Mouse (Mus musculus): ENCODE results near the gene Gm5157. TPM values are rescaled to one million over a fixed set of nuclear protein-coding genes. Genes with fewer than 3 reads are reported as not detected.

The Gm5157 gene
- polyA plus RNA-seq (2017; shearing (Covaris generic)): not detected

DNA sequence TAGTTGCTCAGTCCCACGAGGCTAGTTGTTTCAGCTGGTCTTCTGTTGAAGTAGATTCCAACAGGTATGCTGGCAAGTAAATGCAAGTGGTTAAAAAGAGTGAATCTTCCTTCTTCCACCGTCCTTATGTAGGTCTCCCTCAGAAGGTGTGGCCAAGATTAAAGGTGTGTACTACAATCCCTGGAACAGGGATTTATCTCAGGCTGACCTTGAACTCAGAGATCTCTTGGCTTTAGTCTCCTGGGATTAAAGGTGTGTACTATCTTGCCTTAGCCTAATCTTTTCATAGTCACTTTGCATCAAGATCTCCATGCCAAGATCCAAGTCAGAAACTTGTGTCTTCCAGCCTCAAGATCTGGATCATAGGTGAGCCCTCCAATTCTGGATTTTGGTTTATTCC is at the start of gene Gm5157:
Gene Gm5157, minus strand, starts transcription at position 101 of the 400 bp plus-strand sequence.

DNA sequence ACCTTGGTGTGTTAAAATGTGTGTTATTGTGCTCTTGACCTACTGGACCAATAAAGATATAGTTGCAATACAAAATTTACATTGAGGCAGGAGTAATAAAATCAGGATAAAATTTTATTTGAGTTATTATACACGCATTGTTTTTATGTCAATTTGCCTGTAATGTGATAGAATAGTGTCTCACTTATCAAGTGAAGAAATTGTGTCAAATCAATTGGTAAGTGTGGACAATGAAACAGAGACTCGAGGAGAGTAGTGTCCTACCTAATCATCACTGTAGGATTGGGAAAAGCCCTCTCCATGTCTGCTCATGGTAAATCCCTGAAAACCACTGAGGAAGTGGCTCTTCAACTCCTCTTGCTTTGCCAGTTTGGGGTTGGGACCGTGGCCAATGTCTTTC is 28.3 kb downstream of the Gm5157 start, which contains the start of gene Vmn1r123:
Gene Vmn1r123, plus strand, starts transcription at position 301 of the 400 bp plus-strand sequence.

Other genes starting within 250 kb of the Gm5157 start
- not detected for gene Vmn1r119, start 178.0 kb downstream of the Gm5157 start, polyA plus RNA-seq (2017; shearing (Covaris generic))
- gene Vmn1r120, start 136.6 kb downstream of the Gm5157 start, polyA plus RNA-seq (2017; shearing (Covaris generic)): not detected
- gene Vmn1r121, start 91.9 kb downstream of the Gm5157 start, polyA plus RNA-seq (2017; shearing (Covaris generic)): not detected
- not detected for gene Vmn1r122, start 56.3 kb downstream of the Gm5157 start, polyA plus RNA-seq (2017; shearing (Covaris generic))
- not detected for gene Vmn1r123, start 28.2 kb downstream of the Gm5157 start, polyA plus RNA-seq (2017; shearing (Covaris generic))
- gene Vmn1r124, start 70.2 kb upstream of the Gm5157 start, polyA plus RNA-seq (2017; shearing (Covaris generic)): not detected
- gene Vmn1r125, start 81.8 kb upstream of the Gm5157 start, polyA plus RNA-seq (2017; shearing (Covaris generic)): not detected
- gene Vmn1r126, start 111.0 kb upstream of the Gm5157 start, polyA plus RNA-seq (2017; shearing (Covaris generic)): not detected
- not detected for gene Vmn1r127, start 129.4 kb upstream of the Gm5157 start, polyA plus RNA-seq (2017; shearing (Covaris generic))
- gene Vmn1r128, start 158.9 kb upstream of the Gm5157 start, polyA plus RNA-seq (2017; shearing (Covaris generic)): not detected
- not detected for gene Vmn1r129, start 170.9 kb upstream of the Gm5157 start, polyA plus RNA-seq (2017; shearing (Covaris generic))
- not detected for gene Gm6882, start 242.3 kb upstream of the Gm5157 start, polyA plus RNA-seq (2017; shearing (Covaris generic))

Data from inflammation-experienced regulatory T-cells, adult 16 weeks (primary cell).